8 mouse cellular contexts compared by ENCODE assay signal in genomic region chr16:32114968-32115695, GRCm38 (mm10). TPM values are rescaled to one million over a fixed set of nuclear protein-coding genes. Genes with fewer than 3 reads are reported as not detected.
A peak's percentile ranks its signal among the peaks of the same experiment; 100 is the strongest.
DNase-seq lines count a peak whose midpoint lies in the region; ATAC-seq and TF ChIP-seq lines count a peak whose summit lies in the region.

No protein-coding gene starts in this region.

- 9% methylated on average over 15 of the region's 15 CpGs for WGBS in embryonic facial prominence, embryonic 13.5 days
- 18% methylated on average over 15 of the region's 15 CpGs for WGBS in heart, embryonic 11.5 days (ENCODE audit: insufficient replicate concordance)
- 8% methylated on average over 15 of the region's 15 CpGs for WGBS in kidney, postnatal 0 days
- 18% methylated on average over 15 of the region's 15 CpGs for WGBS in liver, embryonic 12.5 days (ENCODE audit: insufficient replicate concordance)
- WGBS in olfactory bulb, adult 2 months = 6% methylated on average over 15 of the region's 15 CpGs

- H3K4me2 ChIP-seq in embryonic facial prominence, embryonic 13.5 days = 0 out of 2 replicates have a peak overlapping the region, but pooled peaks have one; percentile 14
- peak overlapping the region; percentile 3; the same call in 1 of the 2 replicates for H3K4me2 ChIP-seq in heart, embryonic 11.5 days
- peak overlapping the region; percentile 35 for H3K4me2 ChIP-seq in kidney, postnatal 0 days (ENCODE audit: low read length)
- H3K4me2 ChIP-seq in liver, embryonic 12.5 days = peak overlapping the region; percentile 70

- H3K4me1 ChIP-seq in embryonic facial prominence, embryonic 13.5 days = 0 out of 2 replicates have a peak, but pooled peaks cover 3% of the 10 kb centered on the region
- no peaks in the 10 kb centered on the region for H3K4me1 ChIP-seq in heart, embryonic 11.5 days (ENCODE audit: control insufficient read depth, insufficient read depth, low read length)
- H3K4me1 ChIP-seq in kidney, postnatal 0 days (replicated peaks; ENCODE audit: insufficient read depth, low read length) = no peaks in the 10 kb centered on the region
- H3K4me1 ChIP-seq in liver, embryonic 12.5 days = peaks cover 42% of the 10 kb centered on the region
- H3K4me1 ChIP-seq in olfactory bulb, adult 2 months (ENCODE audit: control insufficient read depth, insufficient read depth, low read length) = no peaks in the 10 kb centered on the region

- no peaks in the 10 kb centered on the region for H3K9me3 ChIP-seq in embryonic facial prominence, embryonic 13.5 days
- H3K9me3 ChIP-seq in heart, embryonic 11.5 days (replicated peaks; ENCODE audit: control insufficient read depth, low read length) = no peaks in the 10 kb centered on the region
- no peaks in the 10 kb centered on the region for H3K9me3 ChIP-seq in kidney, postnatal 0 days (replicated peaks; ENCODE audit: low read length)
- H3K9me3 ChIP-seq in liver, embryonic 12.5 days (replicated peaks) = no peaks in the 10 kb centered on the region

- no peak overlapping the region for H3K4me3 ChIP-seq in embryonic facial prominence, embryonic 13.5 days
- no peak overlapping the region for H3K4me3 ChIP-seq in heart, embryonic 11.5 days (ENCODE audit: low read depth, low read length)
- H3K4me3 ChIP-seq in kidney, postnatal 0 days (replicated peaks; ENCODE audit: low read depth, low read length) = no peak overlapping the region
- no peak overlapping the region for H3K4me3 ChIP-seq in liver, embryonic 12.5 days
- no peak overlapping the region for H3K4me3 ChIP-seq in olfactory bulb, adult 2 months (ENCODE audit: insufficient read depth, low read depth, low read length)

- no peaks in the 10 kb centered on the region for H3K27me3 ChIP-seq in embryonic facial prominence, embryonic 13.5 days
- H3K27me3 ChIP-seq in heart, embryonic 11.5 days (ENCODE audit: control insufficient read depth, insufficient read depth, low read length) = no peaks in the 10 kb centered on the region
- H3K27me3 ChIP-seq in kidney, postnatal 0 days (ENCODE audit: insufficient read depth, low read length) = no peaks in the 10 kb centered on the region
- no peaks in the 10 kb centered on the region for H3K27me3 ChIP-seq in liver, embryonic 12.5 days (replicated peaks)

- TF ChIP-seq CTCF in kidney, postnatal 0 days (IDR thresholded peaks at IDR 0.05; ENCODE audit: low read depth) = peak; percentile 98
- peak; percentile 92 for TF ChIP-seq CTCF in olfactory bulb, adult 2 months (IDR thresholded peaks at IDR 0.05; ENCODE audit: insufficient read depth, low read depth, low read length)

- 0 out of 2 replicates have a peak, but pooled peaks cover 5% of the 10 kb centered on the region for H3K36me3 ChIP-seq in embryonic facial prominence, embryonic 13.5 days
- no peaks in the 10 kb centered on the region for H3K36me3 ChIP-seq in heart, embryonic 11.5 days (ENCODE audit: control insufficient read depth, insufficient read depth, low read length)
- H3K36me3 ChIP-seq in kidney, postnatal 0 days (ENCODE audit: insufficient read depth, low read length) = no peaks in the 10 kb centered on the region
- 0 out of 2 replicates have a peak, but pooled peaks cover 2% of the 10 kb centered on the region for H3K36me3 ChIP-seq in liver, embryonic 12.5 days

- DNase-seq in B cell, adult 2 months = peak; percentile 95
- peak; percentile 86 for DNase-seq in adrenal gland, postnatal 25 days
- DNase-seq in kidney, postnatal 0 days (ENCODE audit: low spot score) = peak; percentile 86
- peak; percentile 86 for DNase-seq in thymus, postnatal 0 days (ENCODE audit: low spot score)

- no peak for TF ChIP-seq POLR2A in olfactory bulb, adult 2 months (IDR thresholded peaks at IDR 0.05; ENCODE audit: insufficient read depth, low read depth, low read length)

- no peak overlapping the region for H3K27ac ChIP-seq in embryonic facial prominence, embryonic 13.5 days
- no peak overlapping the region for H3K27ac ChIP-seq in heart, embryonic 11.5 days (ENCODE audit: low read depth, low read length)
- H3K27ac ChIP-seq in kidney, postnatal 0 days = no peak overlapping the region
- no peak overlapping the region for H3K27ac ChIP-seq in liver, embryonic 12.5 days
- no peak overlapping the region for H3K27ac ChIP-seq in olfactory bulb, adult 2 months (ENCODE audit: insufficient read depth, low read depth, low read length)

- no peak for ATAC-seq in embryonic facial prominence, embryonic 13.5 days (ENCODE audit: insufficient number of reproducible peaks, insufficient read depth, low FRiP score, low TSS enrichment, low read depth)
- no peak for ATAC-seq in heart, embryonic 11.5 days (replicated peaks; ENCODE audit: insufficient number of reproducible peaks, low FRiP score, low TSS enrichment)
- ATAC-seq in kidney, postnatal 0 days (replicated peaks; ENCODE audit: low FRiP score, low read depth) = no peak
- ATAC-seq in liver, embryonic 12.5 days = no peak; the same call in 1 of the 2 replicates

- no peak overlapping the region for H3K9ac ChIP-seq in embryonic facial prominence, embryonic 13.5 days
- H3K9ac ChIP-seq in heart, embryonic 11.5 days (ENCODE audit: low read depth, low read length) = no peak overlapping the region
- H3K9ac ChIP-seq in kidney, postnatal 0 days (ENCODE audit: low read depth, low read length) = no peak overlapping the region
- no peak overlapping the region for H3K9ac ChIP-seq in liver, embryonic 12.5 days

RNA-seq across cellular contexts. Expression of gene Cep19, which starts 15.5 kb away (rescaled TPM):
- total RNA-seq in adrenal gland, postnatal 25 days (2021) = 13.5 and 15.7 TPM in 2 replicates
- 25.9 and 32.5 TPM in 2 replicates for polyA plus RNA-seq in embryonic facial prominence, embryonic 13.5 days (2015; fragmentation: Nextera tagmentation; extraction: Ambion mirVana)
- 22.0 and 24.4 TPM in 2 replicates for polyA plus RNA-seq in heart, embryonic 11.5 days (2014; fragmentation: Nextera tagmentation; extraction: Ambion mirVana)
- 45.2 and 45.6 TPM in 2 replicates for polyA plus RNA-seq in kidney, postnatal 0 days (2015; fragmentation: Nextera tagmentation; extraction: Ambion mirVana)
- 7.6 TPM in 2 replicates for polyA plus RNA-seq in liver, embryonic 12.5 days (2016; fragmentation: Nextera tagmentation; extraction: Ambion mirVana)
- polyA plus RNA-seq in olfactory bulb, adult 2 months (2012; ENCODE audit: insufficient read depth, insufficient read length, low replicate concordance, missing spikeins) = 179 TPM in 1 of 2 replicates, not detected in the other
- 44.7 and 48.0 TPM in 2 replicates for polyA plus RNA-seq in thymus, postnatal 0 days (2015; fragmentation: Nextera tagmentation; extraction: Ambion mirVana)

RNA-seq across cellular contexts. Expression of gene Pigx, which starts 15.6 kb away (rescaled TPM):
- 29.8 and 33.6 TPM in 2 replicates for total RNA-seq in adrenal gland, postnatal 25 days (2021)
- polyA plus RNA-seq in embryonic facial prominence, embryonic 13.5 days (2015; fragmentation: Nextera tagmentation; extraction: Ambion mirVana) = 127 and 132 TPM in 2 replicates
- polyA plus RNA-seq in heart, embryonic 11.5 days (2014; fragmentation: Nextera tagmentation; extraction: Ambion mirVana) = 86.3 and 91.7 TPM in 2 replicates
- 129 and 140 TPM in 2 replicates for polyA plus RNA-seq in kidney, postnatal 0 days (2015; fragmentation: Nextera tagmentation; extraction: Ambion mirVana)
- polyA plus RNA-seq in liver, embryonic 12.5 days (2016; fragmentation: Nextera tagmentation; extraction: Ambion mirVana) = 33.8 and 37.2 TPM in 2 replicates
- not detected in 2 replicates for polyA plus RNA-seq in olfactory bulb, adult 2 months (2012; ENCODE audit: insufficient read depth, insufficient read length, low replicate concordance, missing spikeins)
- 175 and 180 TPM in 2 replicates for polyA plus RNA-seq in thymus, postnatal 0 days (2015; fragmentation: Nextera tagmentation; extraction: Ambion mirVana)

RNA-seq across cellular contexts. Expression of gene Pak2, which starts 36.0 kb away (rescaled TPM):
- total RNA-seq in adrenal gland, postnatal 25 days (2021) = 57.0 and 59.5 TPM in 2 replicates
- 32.3 and 33.6 TPM in 2 replicates for polyA plus RNA-seq in embryonic facial prominence, embryonic 13.5 days (2015; fragmentation: Nextera tagmentation; extraction: Ambion mirVana)
- 33.9 and 37.5 TPM in 2 replicates for polyA plus RNA-seq in heart, embryonic 11.5 days (2014; fragmentation: Nextera tagmentation; extraction: Ambion mirVana)
- 31.2 and 33.6 TPM in 2 replicates for polyA plus RNA-seq in kidney, postnatal 0 days (2015; fragmentation: Nextera tagmentation; extraction: Ambion mirVana)
- polyA plus RNA-seq in liver, embryonic 12.5 days (2016; fragmentation: Nextera tagmentation; extraction: Ambion mirVana) = 17.7 and 18.3 TPM in 2 replicates
- 52.8 TPM in 1 of 2 replicates, not detected in the other for polyA plus RNA-seq in olfactory bulb, adult 2 months (2012; ENCODE audit: insufficient read depth, insufficient read length, low replicate concordance, missing spikeins)
- polyA plus RNA-seq in thymus, postnatal 0 days (2015; fragmentation: Nextera tagmentation; extraction: Ambion mirVana) = 43.8 and 47.4 TPM in 2 replicates

RNA-seq across cellular contexts. Expression of gene Nrros, which starts 50.3 kb away (rescaled TPM):
- 6.1 and 8.9 TPM in 2 replicates for total RNA-seq in adrenal gland, postnatal 25 days (2021)
- polyA plus RNA-seq in embryonic facial prominence, embryonic 13.5 days (2015; fragmentation: Nextera tagmentation; extraction: Ambion mirVana) = 13.0 and 13.4 TPM in 2 replicates
- polyA plus RNA-seq in heart, embryonic 11.5 days (2014; fragmentation: Nextera tagmentation; extraction: Ambion mirVana) = 5.9 and 6.6 TPM in 2 replicates
- 13.9 and 15.3 TPM in 2 replicates for polyA plus RNA-seq in kidney, postnatal 0 days (2015; fragmentation: Nextera tagmentation; extraction: Ambion mirVana)
- 26.5 and 29.9 TPM in 2 replicates for polyA plus RNA-seq in liver, embryonic 12.5 days (2016; fragmentation: Nextera tagmentation; extraction: Ambion mirVana)
- not detected in 2 replicates for polyA plus RNA-seq in olfactory bulb, adult 2 months (2012; ENCODE audit: insufficient read depth, insufficient read length, low replicate concordance, missing spikeins)
- polyA plus RNA-seq in thymus, postnatal 0 days (2015; fragmentation: Nextera tagmentation; extraction: Ambion mirVana) = 94.5 and 99.5 TPM in 2 replicates

Comparison
In these comparisons a context has a peak if more than half of its experiments do, and no peak if none do; other contexts are left out.
1. H3K4me2 ChIP-seq: peak in every context shown above with its lines; median percentile 70 in liver, embryonic 12.5 days; 35 in kidney, postnatal 0 days; 14 in embryonic facial prominence, embryonic 13.5 days; 3 in heart, embryonic 11.5 days.
2. RNA of gene Pigx, which starts 15.6 kb away (polyA plus RNA-seq): 175 to 180 TPM in thymus, postnatal 0 days, 129 to 140 TPM in kidney, postnatal 0 days, 127 to 132 TPM in embryonic facial prominence, embryonic 13.5 days, 86.3 to 91.7 TPM in heart, embryonic 11.5 days and 33.8 to 37.2 TPM in liver, embryonic 12.5 days; not detected in olfactory bulb, adult 2 months; every median in the first group is over 10 times any median in the second.
3. Peak in every context shown above with its lines, with median percentiles within 50 percentile points of each other: DNase-seq.